Mouse (Mus musculus) CD4-positive helper T cell, adult 2 months (primary cell): ENCODE measurements at regions not wholly inside any gene's neighbourhood (a gene's known extent, or its start where the extent isn't known, plus 50 kb on each side); places are given as distances from the start of the nearest gene placed in this dataset.

Source experiments
- DNase-seq: peaks from one replicate; pipeline ENCODE4 v3.0.0-alpha.2; 2012; ENCODE audit warnings: low read depth, missing footprints, low spot score

GRCm38 (mm10) chrX:163302697-163303096, 246.8 kb downstream of the Grpr start:
- DNase-seq: no peak

DNA sequence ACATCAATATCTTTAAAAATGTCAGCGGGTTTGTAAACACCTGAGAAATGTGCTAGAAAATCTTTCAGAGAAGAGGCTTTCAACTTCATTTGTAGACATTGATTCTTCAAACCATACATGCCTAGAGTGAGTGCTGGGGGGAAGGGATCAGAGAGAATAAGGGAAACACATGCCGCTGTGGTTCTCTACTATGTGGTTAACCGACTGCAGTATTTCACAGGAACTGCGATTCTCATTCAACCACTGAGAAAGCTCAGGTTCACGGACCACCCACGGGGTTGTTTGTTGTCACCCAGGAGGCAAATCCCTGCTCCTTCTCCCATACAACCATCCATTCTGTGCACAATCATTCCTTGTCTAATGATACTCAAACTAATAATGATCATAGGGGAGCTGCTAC, 248.4 kb downstream of the Grpr start:
- peak; percentile 1 for DNase-seq

- no peak for DNase-seq
Measured at GRCm38 (mm10) chrX:163296956-163297628, 252.4 kb downstream of the Grpr start.

GRCm38 (mm10) chrX:163261248-163261647, 288.2 kb downstream of the Grpr start:
- no peak for DNase-seq

DNA sequence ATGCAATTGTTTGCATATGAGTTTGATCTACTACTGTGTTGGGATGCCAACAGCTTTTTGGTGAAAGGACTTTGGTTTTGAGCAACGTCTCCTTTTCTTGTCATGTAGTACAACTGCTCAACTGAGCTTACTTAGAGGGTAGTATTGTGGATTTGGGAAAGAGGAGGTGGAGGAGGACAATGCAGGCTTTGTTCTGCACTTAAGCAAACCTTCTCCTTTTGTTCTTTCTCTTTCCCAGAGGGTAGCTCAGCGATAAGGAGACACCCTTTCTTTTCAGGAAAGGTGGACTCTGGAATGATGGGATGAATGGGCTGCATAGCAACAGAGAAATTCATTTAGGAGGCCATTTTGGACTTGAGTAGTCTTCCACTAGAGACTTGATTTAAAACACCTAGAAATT, 288.6 kb upstream of the S100g start:
- DNase-seq: no peak

DNA sequence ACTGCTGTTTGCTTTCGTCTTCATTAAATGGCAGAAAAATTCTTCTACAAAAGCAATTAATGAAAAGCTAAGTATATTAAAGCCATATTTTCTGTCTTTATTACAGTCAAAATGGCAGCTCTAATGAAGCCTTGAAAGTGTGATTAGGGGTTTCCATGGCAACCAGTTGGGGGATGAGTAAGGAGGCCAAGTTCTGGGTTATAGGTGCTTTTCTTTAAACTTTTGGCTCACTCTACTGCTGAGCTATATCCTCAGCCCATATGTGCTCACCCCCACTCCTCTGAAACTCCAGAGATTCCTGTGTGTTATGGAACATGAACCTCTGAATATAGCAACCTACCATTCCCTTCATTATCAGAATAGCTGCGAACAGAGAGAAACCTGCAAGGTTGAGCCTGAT, 240.9 kb upstream of the S100g start:
- no peak for DNase-seq

DNA sequence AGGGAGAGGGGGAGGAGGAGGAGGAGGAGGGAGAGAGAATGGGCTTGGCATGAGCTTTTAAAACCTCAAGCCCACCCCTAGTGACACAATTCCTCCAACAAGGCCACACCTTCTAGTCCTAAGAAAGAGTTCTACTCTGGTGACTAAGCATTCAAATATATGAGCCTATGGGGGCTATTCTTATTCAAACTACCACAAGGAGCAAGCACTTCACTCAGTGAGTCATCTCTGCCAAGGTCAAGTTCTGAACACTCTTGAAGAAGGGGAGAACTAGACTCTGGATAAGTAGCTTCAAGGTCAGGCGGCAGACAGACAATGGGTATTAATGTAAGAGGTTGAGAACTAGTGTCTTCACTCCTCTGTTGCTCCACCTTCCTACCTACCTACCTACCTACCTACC, 239.0 kb upstream of the S100g start:
- no peak for DNase-seq

DNA sequence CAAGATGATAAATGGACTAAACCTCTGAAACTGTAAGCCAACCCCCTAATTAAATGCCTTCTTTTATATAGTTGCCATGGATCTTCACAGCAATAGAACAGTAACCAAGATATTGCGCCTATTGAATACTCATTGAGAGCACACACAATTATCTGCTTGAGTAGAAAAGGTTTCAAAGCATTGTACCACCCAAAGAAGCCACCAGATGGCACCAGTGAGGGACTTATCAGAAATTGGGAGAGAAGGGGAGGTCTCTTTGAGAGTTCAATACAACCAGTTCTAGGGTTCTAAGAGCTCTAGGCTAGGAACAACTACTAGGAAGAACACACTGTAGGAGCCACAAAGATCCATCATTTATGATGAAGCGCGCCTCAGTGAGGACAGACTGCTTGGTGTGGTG, 217.2 kb upstream of the S100g start:
- DNase-seq: peak; percentile 1

DNA sequence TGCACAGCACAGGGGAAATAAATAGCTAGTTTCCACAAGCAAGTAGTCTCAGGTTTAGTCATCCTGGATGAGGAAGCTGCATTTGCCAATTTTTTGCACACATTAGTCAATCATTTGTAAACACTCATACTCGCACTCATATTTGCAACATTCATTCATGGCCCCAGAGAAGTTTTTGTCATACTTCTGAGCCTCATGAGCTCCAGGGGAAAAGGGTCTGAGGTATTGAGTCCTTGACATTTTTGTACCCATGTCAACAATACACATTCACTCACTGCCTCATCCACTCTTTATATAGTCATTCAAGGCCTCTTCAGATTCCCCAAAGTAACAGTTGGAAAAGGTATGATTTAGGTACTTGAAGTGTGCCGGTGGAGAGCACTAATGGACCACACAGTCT, 200.4 kb upstream of the S100g start:
- DNase-seq: no peak

DNA sequence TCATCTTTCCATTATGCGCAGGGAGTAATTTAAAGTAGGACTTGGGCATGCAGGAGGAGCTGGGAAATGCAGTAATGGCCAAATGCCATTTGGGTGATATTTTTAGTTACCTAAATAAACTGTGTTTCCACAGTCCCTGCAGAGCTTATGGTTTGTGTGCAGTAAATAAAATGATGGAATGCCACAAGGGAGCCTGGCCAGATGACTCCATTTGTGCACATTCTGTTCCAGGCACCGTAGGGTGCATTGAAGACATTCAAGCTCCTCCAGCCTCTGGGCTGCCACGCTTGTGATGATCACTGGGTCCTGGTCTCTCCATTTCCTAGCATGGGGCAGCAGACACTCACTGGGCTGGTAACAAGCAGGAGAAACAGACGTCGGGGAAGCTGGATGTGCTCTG, 190.9 kb upstream of the S100g start:
- DNase-seq: no peak

GRCm38 (mm10) chrX:163151970-163152369, 187.6 kb upstream of the S100g start:
- DNase-seq: no peak

DNA sequence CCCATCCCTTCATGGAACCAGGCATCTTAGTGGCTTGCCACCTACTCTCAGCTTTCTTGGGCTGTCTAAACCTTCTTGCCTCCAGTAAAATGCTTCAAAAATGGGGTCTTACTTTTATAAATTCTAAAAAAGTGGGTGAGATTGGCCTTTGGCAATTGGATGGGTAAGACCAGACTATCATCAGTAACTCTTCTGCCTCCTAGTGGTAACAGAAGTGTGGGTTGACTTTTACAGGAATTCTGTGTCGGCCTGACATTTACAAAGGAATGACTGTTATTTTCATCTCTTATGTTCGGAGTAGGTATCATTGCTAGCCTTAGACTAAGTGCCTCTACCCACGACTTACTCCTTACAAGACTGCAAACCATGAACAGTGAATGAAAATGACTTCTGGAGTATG, 180.1 kb upstream of the S100g start:
- no peak for DNase-seq

DNA sequence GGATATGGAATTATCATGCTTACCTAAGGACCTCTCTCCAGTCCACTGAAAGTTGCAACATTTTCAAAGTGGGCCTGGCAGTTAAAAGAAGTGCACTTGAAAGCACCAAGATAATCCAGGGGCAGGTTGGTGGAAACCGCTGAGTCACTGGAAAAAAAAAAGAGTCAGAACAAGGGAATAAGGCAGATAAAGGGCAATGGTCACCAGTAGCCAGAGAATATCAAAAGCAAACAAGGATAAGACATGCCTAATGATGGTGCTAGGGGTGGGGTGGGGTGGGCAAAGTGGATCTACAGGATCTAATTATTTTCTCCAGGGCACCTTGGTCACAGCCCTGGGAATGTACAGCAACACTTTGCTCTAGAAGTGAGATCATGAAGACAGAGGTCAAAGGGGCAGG, 175.1 kb upstream of the S100g start:
- DNase-seq: no peak

DNA sequence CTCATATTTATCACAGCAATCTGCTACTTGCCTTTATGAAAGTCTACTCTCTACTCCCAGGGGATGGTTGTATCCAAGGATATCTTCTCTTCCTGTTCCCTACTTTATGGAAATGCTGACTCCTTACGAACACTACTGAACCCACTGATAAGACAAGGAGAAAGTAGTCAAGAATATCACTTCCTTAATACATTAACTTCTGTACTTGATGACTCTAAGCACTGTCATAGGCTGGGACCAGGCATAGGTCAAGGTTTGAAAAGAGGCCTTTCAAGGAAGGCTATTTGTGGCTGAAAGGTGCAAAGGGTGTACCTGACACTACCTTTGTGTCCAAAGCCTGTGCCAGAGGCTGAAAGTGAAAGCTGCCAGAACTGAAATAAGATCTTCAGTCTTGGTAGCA, 164.2 kb upstream of the S100g start:
- DNase-seq: no peak

- DNase-seq: no peak
Measured at GRCm38 (mm10) chrX:163117681-163118393, 153.4 kb upstream of the S100g start.

DNA sequence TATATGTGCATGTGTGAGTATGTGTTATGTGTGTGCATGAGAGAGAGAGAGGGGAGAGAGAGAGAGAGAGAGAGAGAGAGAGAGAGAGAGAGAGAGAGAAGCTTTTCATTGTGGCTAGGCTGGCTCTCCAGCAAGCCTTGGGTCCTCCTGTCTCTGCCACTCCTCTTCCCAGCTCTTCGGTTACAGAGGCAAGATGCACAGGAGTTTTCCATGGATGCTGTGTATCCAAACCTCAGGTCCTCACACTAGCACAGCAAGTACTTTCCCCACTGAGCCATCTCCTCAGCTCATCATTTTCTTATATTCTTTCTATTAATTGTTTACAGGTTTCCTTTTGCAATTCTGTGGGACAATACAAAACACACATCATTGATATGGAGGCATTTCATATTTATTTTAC, 152.8 kb upstream of the S100g start:
- no peak for DNase-seq

- DNase-seq: no peak
Measured at GRCm38 (mm10) chrX:163095026-163095765, 130.8 kb upstream of the S100g start.
